In genomic region chr14:103842896-103843295, GRCm38 (mm10) we compare ENCODE assay signal across 7 mouse cellular contexts. TPM values are rescaled to one million over a fixed set of nuclear protein-coding genes. Genes with fewer than 3 reads are reported as not detected.
DNase-seq lines count a peak whose midpoint lies in the region; ATAC-seq and TF ChIP-seq lines count a peak whose summit lies in the region.

No protein-coding gene starts in this region.

- peak overlapping the region; percentile 78 for H3K4me2 ChIP-seq in lung, embryonic 14.5 days
- H3K4me2 ChIP-seq in forebrain, embryonic 12.5 days = peak overlapping the region; percentile 89
- peak overlapping the region; percentile 83 for H3K4me2 ChIP-seq in kidney, embryonic 14.5 days (replicated peaks; ENCODE audit: low read depth, low read length)
- peak overlapping the region; percentile 99 for H3K4me2 ChIP-seq in midbrain, embryonic 15.5 days

- H3K27ac ChIP-seq in lung, embryonic 14.5 days (ENCODE audit: low read depth) = peak overlapping the region; percentile 75
- H3K27ac ChIP-seq in forebrain, embryonic 12.5 days = 0 out of 2 replicates have a peak overlapping the region, but pooled peaks have one; percentile 63
- no peak overlapping the region for H3K27ac ChIP-seq in kidney, embryonic 14.5 days (ENCODE audit: low read depth, low read length)
- peak overlapping the region; percentile 60 for H3K27ac ChIP-seq in midbrain, embryonic 15.5 days

- no peaks in the 10 kb centered on the region for H3K36me3 ChIP-seq in lung, embryonic 14.5 days (ENCODE audit: insufficient read depth)
- H3K36me3 ChIP-seq in forebrain, embryonic 12.5 days (replicated peaks) = peaks cover 8% of the 10 kb centered on the region; the same call in 1 of the 2 replicates
- H3K36me3 ChIP-seq in kidney, embryonic 14.5 days (ENCODE audit: control insufficient read depth, insufficient read depth, low read length) = no peaks in the 10 kb centered on the region
- H3K36me3 ChIP-seq in midbrain, embryonic 15.5 days (replicated peaks) = no peaks in the 10 kb centered on the region

- peak overlapping the region; percentile 47 for H3K4me3 ChIP-seq in lung, embryonic 14.5 days (ENCODE audit: low read depth, low read length)
- peak overlapping the region; percentile 55 for H3K4me3 ChIP-seq in forebrain, embryonic 12.5 days (replicated peaks)
- H3K4me3 ChIP-seq in kidney, embryonic 14.5 days (ENCODE audit: low read length) = peak overlapping the region; percentile 50
- H3K4me3 ChIP-seq in midbrain, embryonic 15.5 days = peak overlapping the region; percentile 57

- 8% methylated on average over 16 of the region's 16 CpGs for WGBS in lung, embryonic 14.5 days
- WGBS in forebrain, embryonic 12.5 days = 4% methylated on average over 16 of the region's 16 CpGs
- WGBS in kidney, embryonic 14.5 days = 10% methylated on average over 16 of the region's 16 CpGs
- 6% methylated on average over 16 of the region's 16 CpGs for WGBS in midbrain, embryonic 15.5 days

- ATAC-seq in lung, embryonic 14.5 days (ENCODE audit: insufficient read depth) = no peak
- ATAC-seq in forebrain, embryonic 12.5 days (ENCODE audit: low FRiP score) = no peak; the same call in 1 of the 2 replicates
- ATAC-seq in kidney, embryonic 14.5 days (ENCODE audit: low FRiP score, low TSS enrichment) = peak; percentile 15; the same call in 1 of the 2 replicates
- peak; percentile 46 for ATAC-seq in midbrain, embryonic 15.5 days (replicated peaks)

- no peak for TF ChIP-seq CTCF in lung, embryonic 14.5 days (IDR thresholded peaks at IDR 0.05; ENCODE audit: low read depth)

- H3K4me1 ChIP-seq in lung, embryonic 14.5 days (ENCODE audit: insufficient read depth) = peaks cover 13% of the 10 kb centered on the region; the same call in 1 of the 2 replicates
- peaks cover 37% of the 10 kb centered on the region for H3K4me1 ChIP-seq in forebrain, embryonic 12.5 days
- H3K4me1 ChIP-seq in kidney, embryonic 14.5 days (ENCODE audit: control insufficient read depth, insufficient read depth, low read length) = 0 out of 2 replicates have a peak, but pooled peaks cover 4% of the 10 kb centered on the region
- peaks cover 19% of the 10 kb centered on the region for H3K4me1 ChIP-seq in midbrain, embryonic 15.5 days

- no peak for DNase-seq in lung, embryonic 14.5 days
- DNase-seq in lung, postnatal 10 days = no peak
- no peak for DNase-seq in MN1 (ENCODE audit: low spot score)
- no peak for DNase-seq in ovary, postnatal 36 days (ENCODE audit: low spot score)

- H3K9me3 ChIP-seq in lung, embryonic 14.5 days (ENCODE audit: low read depth, low read length) = no peaks in the 10 kb centered on the region
- no peaks in the 10 kb centered on the region for H3K9me3 ChIP-seq in forebrain, embryonic 12.5 days
- H3K9me3 ChIP-seq in kidney, embryonic 14.5 days (ENCODE audit: control insufficient read depth, low read length) = no peaks in the 10 kb centered on the region
- no peaks in the 10 kb centered on the region for H3K9me3 ChIP-seq in midbrain, embryonic 15.5 days

- no peaks in the 10 kb centered on the region for H3K27me3 ChIP-seq in lung, embryonic 14.5 days (ENCODE audit: insufficient read depth, low read length)
- no peaks in the 10 kb centered on the region for H3K27me3 ChIP-seq in forebrain, embryonic 12.5 days
- H3K27me3 ChIP-seq in kidney, embryonic 14.5 days (ENCODE audit: control insufficient read depth, insufficient read depth, low read length) = no peaks in the 10 kb centered on the region
- H3K27me3 ChIP-seq in midbrain, embryonic 15.5 days (replicated peaks) = no peaks in the 10 kb centered on the region

- peak overlapping the region; percentile 58 for H3K9ac ChIP-seq in lung, embryonic 14.5 days
- peak overlapping the region; percentile 62 for H3K9ac ChIP-seq in forebrain, embryonic 12.5 days
- H3K9ac ChIP-seq in kidney, embryonic 14.5 days (ENCODE audit: low read depth, low read length) = peak overlapping the region; percentile 50; the same call in 1 of the 2 replicates
- H3K9ac ChIP-seq in midbrain, embryonic 15.5 days = peak overlapping the region; percentile 48

RNA-seq across cellular contexts. Expression of gene Ednrb, which starts 1.3 kb away (rescaled TPM):
- polyA plus RNA-seq in lung, embryonic 14.5 days (2014; fragmentation: Nextera tagmentation; extraction: Ambion mirVana) = 136 and 144 TPM in 2 replicates
- 67.9 and 76.1 TPM in 2 replicates for polyA plus RNA-seq in forebrain, embryonic 12.5 days (2016; fragmentation: Nextera tagmentation; extraction: Ambion mirVana)
- 25.7 and 37.5 TPM in 2 replicates for polyA plus RNA-seq in kidney, embryonic 14.5 days (2014; fragmentation: Nextera tagmentation; extraction: Ambion mirVana)
- 84.8 and 94.4 TPM in 2 replicates for polyA plus RNA-seq in midbrain, embryonic 15.5 days (2015; fragmentation: Nextera tagmentation; extraction: Ambion mirVana)

Comparison
In these comparisons a context has a peak if more than half of its experiments do, and no peak if none do; other contexts are left out.
1. ATAC-seq: peak in kidney, embryonic 14.5 days (single experiment) and midbrain, embryonic 15.5 days (single experiment); none in lung, embryonic 14.5 days (single experiment) and forebrain, embryonic 12.5 days (single experiment).
2. Peak in every context shown above with its lines, with median percentiles within 50 percentile points of each other: H3K4me2 ChIP-seq, H3K4me3 ChIP-seq and H3K9ac ChIP-seq.